Mouse (Mus musculus) left cerebral cortex, adult 18-20 months (tissue): ENCODE results near the gene Sphk1. TPM values are rescaled to one million over a fixed set of nuclear protein-coding genes. Genes with fewer than 3 reads are reported as not detected.
A peak's percentile ranks its signal among the peaks of the same experiment; 100 is the strongest.

Experiments
- DNase-seq, 2 experiments: peaks; one replicate each; pipeline ENCODE4 v3.0.0; 2021 to 2022; ENCODE audit warnings: low spot score in 2 of 2, mixed read lengths in 1 of 2
- total RNA-seq, 2 experiments: library from RNA; stranded (reverse); gene quantifications; 2 replicates each; pipeline ENCODE4 v1.2.3; 2021

The Sphk1 gene
- total RNA-seq, 2 experiments from 2014 or later: 7.9 to 9.9 TPM

DNA sequence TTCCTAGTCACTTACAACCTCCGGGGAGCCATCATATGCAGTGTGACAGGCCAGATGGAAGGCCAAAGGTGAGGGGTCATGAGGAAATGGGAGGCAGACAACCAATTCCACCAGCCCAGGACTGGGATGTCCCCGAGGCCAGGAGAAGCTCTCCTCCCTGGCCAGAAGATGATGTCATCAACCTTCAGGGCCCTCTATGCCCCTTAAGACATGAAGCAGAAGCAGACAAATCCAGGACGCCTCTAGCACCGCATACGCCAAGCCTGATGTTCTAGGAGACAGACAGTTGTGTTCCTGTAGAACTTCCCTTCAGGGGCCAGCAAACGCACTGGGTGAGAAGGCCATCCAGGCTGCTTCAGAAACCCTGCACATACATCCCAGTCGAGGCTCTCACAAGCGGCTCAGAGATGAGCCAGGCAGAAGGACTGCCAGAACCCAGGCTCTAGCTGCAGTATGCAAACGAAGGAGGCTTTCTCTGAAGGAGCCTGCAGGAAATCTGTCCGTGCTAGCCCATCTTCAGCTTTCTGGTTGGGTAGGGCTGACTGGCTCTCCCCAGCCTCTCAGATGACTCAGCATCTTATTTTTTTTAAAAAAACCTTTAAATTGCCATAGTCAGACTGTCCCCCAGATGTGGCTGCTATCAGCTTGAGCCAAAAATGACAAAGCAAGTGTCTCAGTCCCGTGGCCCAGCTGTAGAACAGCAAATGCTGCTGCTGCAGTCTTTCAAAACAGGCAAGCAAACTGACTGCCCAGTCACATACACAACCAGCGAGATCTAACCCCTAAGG is 42.2 kb downstream of the Sphk1 start:
- peak; percentile 47 to 60 for DNase-seq

DNA sequence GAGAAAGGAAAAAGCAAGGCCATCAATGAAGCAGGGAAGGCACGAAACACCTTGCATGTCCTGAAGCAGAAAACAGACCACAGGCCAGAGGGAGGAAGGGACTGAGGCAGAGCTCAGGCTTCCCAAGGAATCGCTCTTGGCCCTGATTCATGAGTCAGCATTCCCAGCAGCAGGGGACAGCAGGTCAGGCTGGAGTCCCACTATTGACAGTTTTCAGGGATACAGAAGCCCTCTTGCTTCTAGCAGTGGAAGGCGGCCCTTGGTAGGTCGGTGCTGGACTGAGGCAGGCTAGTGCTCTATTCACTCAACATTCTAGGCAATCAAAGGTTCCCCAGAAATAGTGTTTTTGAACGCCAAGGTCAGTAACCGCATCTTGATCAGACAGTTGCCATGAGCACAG is 43.8 kb downstream of the Sphk1 start:
- DNase-seq: no peak

- no peak for DNase-seq
Measured at GRCm38 (mm10) chr11:116574982-116575381, 44.3 kb downstream of the Sphk1 start.

- no peak for DNase-seq
Measured at GRCm38 (mm10) chr11:116575396-116575795, 44.7 kb downstream of the Sphk1 start.

DNA sequence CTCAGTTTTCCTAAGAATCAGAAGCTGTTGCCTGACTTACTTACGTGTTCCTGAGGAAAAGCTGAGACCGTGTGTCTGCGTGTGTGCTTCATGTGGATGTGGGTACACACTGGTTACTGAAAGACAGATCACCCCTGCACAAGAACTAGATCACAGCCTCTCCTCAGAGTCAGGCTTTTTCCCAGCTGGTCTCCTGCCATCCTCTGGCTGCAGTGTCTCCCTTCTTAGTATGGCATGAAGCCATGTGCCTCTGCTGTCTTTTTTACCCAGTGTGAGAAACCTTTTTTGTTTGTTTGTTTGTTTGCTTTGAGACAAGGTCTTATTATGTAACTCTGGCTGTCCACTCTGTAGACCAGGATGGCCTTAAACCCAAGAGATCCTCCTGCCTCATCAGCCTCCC is 48.6 kb downstream of the Sphk1 start:
- DNase-seq: no peak

- DNase-seq: no peak
Measured at GRCm38 (mm10) chr11:116580031-116580652, 49.4 kb downstream of the Sphk1 start.

DNA sequence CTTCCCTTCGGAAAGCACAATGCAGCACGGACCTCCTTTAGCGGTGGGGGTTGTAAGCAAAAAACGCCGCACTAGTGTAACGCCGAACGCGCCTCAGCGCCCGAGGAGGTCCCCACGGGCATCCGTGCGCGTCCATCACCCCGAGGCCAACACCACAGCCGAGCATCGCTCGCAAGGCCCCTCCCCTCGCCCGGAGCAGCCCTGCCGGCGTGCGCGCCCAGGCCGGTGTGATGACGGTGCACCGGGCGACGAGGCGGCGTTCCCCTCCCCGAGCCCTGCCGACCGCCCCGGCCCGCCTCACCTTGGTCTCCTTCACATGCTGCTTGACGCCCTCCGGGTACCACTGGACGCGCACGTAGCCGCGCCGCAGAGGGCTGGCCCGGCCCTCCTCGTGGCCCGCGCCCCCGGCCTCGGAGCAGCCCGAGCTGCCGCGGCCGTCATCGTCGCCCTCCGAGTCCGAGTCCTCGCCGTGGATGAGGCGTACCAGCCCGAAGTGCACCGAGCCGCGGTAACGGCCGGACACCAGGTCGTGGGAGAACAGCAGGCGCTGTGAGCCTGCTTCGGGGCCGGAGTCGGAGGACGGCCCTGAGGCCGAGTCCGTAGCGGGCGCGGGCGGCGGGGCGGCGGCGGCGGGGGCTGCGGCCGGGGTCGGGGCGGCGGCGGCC is 50.1 kb downstream of the Sphk1 start:
- peak; percentile 52 to 61 for DNase-seq

GRCm38 (mm10) chr11:116581376-116581814 is 50.7 kb downstream of the Sphk1 start, which contains the start of gene Ube2o:
Gene Ube2o (minus strand): TSS chr11:116581447.
- DNase-seq: peak; percentile 84 to 90

DNA sequence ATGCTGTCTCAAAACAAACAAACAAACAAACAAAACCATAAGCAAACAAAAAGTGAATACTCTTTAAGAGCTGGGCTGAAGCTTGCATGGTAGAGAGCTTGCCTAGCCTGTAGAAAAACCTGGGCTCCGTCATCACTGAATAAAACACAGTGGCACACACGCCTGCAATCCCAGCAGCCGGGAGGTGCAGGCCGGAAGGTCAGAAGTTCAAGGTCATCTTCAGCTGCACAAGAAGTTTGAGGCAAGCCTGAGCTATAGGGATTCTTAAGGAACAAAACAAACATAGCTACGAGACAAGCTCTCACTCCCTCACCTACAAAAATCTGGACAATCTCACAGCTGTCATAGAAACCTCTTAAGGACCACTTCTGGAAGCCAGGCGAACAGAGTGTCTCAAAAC is 55.0 kb downstream of the Sphk1 start:
- no peak for DNase-seq

Other genes starting within 250 kb of the Sphk1 start
- not detected for gene Galr2, start 250.0 kb upstream of the Sphk1 start, total RNA-seq
- gene Exoc7, start 223.7 kb upstream of the Sphk1 start, total RNA-seq: 100 to 1,000 TPM in 1 of 2 experiments, 10 to 100 TPM in 1; 91.1 to 103 TPM
- 1 to 10 TPM; 3.8 to 3.9 TPM for gene Foxj1, start 195.5 kb upstream of the Sphk1 start, total RNA-seq
- 100 to 1,000 TPM; 256 to 274 TPM for gene Rnf157, start 117.9 kb upstream of the Sphk1 start, total RNA-seq
- 10 to 100 TPM; 27.5 to 32.6 TPM for gene Ubald2, start 96.8 kb upstream of the Sphk1 start, total RNA-seq
- under 1 TPM in 1 of 2 experiments, not detected in 1; 0.05 TPM for gene Qrich2, start 64.7 kb upstream of the Sphk1 start, total RNA-seq
- 10 to 100 TPM; 82.7 to 89.4 TPM for gene Prpsap1, start 36.7 kb upstream of the Sphk1 start, total RNA-seq
- gene Ube2o, start 50.5 kb downstream of the Sphk1 start, total RNA-seq: 100 to 1,000 TPM; 123 TPM
- gene Aanat, start 55.5 kb downstream of the Sphk1 start, total RNA-seq: 1 to 10 TPM in 1 of 2 experiments, under 1 TPM in 1; 0.56 to 1.4 TPM
- gene Rhbdf2, start 96.1 kb downstream of the Sphk1 start, total RNA-seq: 1 to 10 TPM; 1.6 to 1.9 TPM
- 1 to 10 TPM; 3.7 to 7.9 TPM for gene Prcd, start 122.6 kb downstream of the Sphk1 start, total RNA-seq
- gene Cygb, start 123.4 kb downstream of the Sphk1 start, total RNA-seq: 10 to 100 TPM; 48.6 to 55.9 TPM
- not detected for gene St6galnac1, start 244.6 kb downstream of the Sphk1 start, total RNA-seq